Comparison of ENCODE assay signal across 23 mouse cellular contexts in the genomic region with DNA sequence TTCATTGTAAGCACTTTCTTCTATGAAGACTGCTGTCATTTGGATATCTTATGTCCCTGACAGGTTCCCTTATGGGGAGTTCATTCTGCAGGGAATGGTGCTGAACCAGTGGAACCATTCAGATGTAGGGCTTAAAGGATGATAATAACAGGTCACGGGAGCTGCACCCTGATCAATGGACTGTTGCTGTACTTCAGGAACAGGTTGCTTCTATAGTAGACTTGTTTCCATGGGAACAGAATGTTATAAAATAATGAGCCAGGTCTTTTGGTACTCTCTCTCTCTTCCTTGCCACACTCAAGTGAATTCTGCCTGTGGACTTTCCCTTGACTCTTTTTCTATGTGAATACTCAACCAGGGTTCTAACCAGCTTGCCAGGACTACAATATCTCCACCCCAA.
"Had no signal": no experiment of that assay in that cellular context is flagged by ENCODE, and none has a peak within 500 bp of the region (broad histone marks: within the 10 kb centered on the region; RNA-seq: fewer than 3 reads in every experiment).

No protein-coding gene starts in this region.

- ATAC-seq: inflammation-experienced regulatory T-cells, adult 6 months; intestine, embryonic 15.5 days had no signal

- H3K4me2 ChIP-seq: heart, embryonic 12.5 days; hindbrain, embryonic 14.5 days; intestine, embryonic 15.5 days; kidney, embryonic 15.5 days; limb, embryonic 13.5 days; limb, embryonic 15.5 days had no signal

- H3K4me1 ChIP-seq: heart, embryonic 10.5 days; heart, embryonic 12.5 days; intestine, embryonic 15.5 days; kidney, embryonic 15.5 days; limb, embryonic 13.5 days; limb, embryonic 15.5 days had no signal

- H3K4me3 ChIP-seq: gastrocnemius, adult 2 months; heart, embryonic 10.5 days; heart, embryonic 12.5 days; intestine, embryonic 15.5 days; kidney, embryonic 15.5 days; limb, embryonic 13.5 days; limb, embryonic 15.5 days had no signal

- H3K27me3 ChIP-seq: heart, embryonic 12.5 days; intestine, embryonic 15.5 days; kidney, embryonic 15.5 days; limb, embryonic 13.5 days; limb, embryonic 15.5 days had no signal

- DNase-seq: gastrocnemius, adult 2 months; gastrocnemius, postnatal 10 days; gastrocnemius, postnatal 25 days; heart, adult 18-20 months; heart, postnatal 10 days; heart, postnatal 4 days; kidney, adult 11 months; kidney, adult 2 months; kidney, adult 9 months; kidney, postnatal 14 days; kidney, postnatal 36 days; layer of hippocampus, adult 9-11 months; layer of hippocampus, postnatal 36 days; left cerebral cortex, postnatal 4 days had no signal

- H3K36me3 ChIP-seq: heart, embryonic 10.5 days; heart, embryonic 12.5 days; intestine, embryonic 15.5 days; kidney, embryonic 15.5 days; limb, embryonic 13.5 days; limb, embryonic 15.5 days had no signal

- H3K9ac ChIP-seq: heart, embryonic 12.5 days; hindbrain, embryonic 14.5 days; intestine, embryonic 15.5 days; kidney, embryonic 15.5 days; limb, embryonic 13.5 days; limb, embryonic 15.5 days had no signal

- H3K9me3 ChIP-seq: heart, embryonic 10.5 days; intestine, embryonic 15.5 days; kidney, embryonic 15.5 days; limb, embryonic 13.5 days; limb, embryonic 15.5 days had no signal

- H3K27ac ChIP-seq: gastrocnemius, adult 2 months; heart, embryonic 10.5 days; hindbrain, embryonic 14.5 days; intestine, embryonic 15.5 days; kidney, embryonic 15.5 days; kidney, postnatal 0 days; limb, embryonic 13.5 days; limb, embryonic 15.5 days had no signal
